Mouse (Mus musculus) stomach, embryonic 14.5 days (tissue): ENCODE measurements around the gene Sfxn5. TPM values are rescaled to one million over a fixed set of nuclear protein-coding genes. Genes with fewer than 3 reads are reported as not detected.
A peak's percentile ranks its signal among the peaks of the same experiment; 100 is the strongest.

Source experiments
- ATAC-seq: fragments of 200-750 bp; cut with Nextera tagmentation; 2 replicates; pipeline ENCODE4 v1.8.0; 2017; ENCODE audit warnings: low read depth, moderate TSS enrichment; ENCODE audit not compliant: insufficient number of reproducible peaks, insufficient read depth, low FRiP score
- H3K27ac ChIP-seq: fragments of 300-500 bp; sonication (generic); 2 replicates; pipeline ENCODE4 v1.5.1; 2014; ENCODE audit warnings: mild to moderate bottlenecking, low read length, moderate library complexity, mixed read lengths
- H3K27me3 ChIP-seq: fragments of 300-500 bp; sonication (generic); 2 replicates; pipeline ENCODE4 v1.6.1; 2014; ENCODE audit warnings: low read length, control low read depth, mixed read lengths; ENCODE audit not compliant: control insufficient read depth, insufficient read depth
- H3K36me3 ChIP-seq: fragments of 300-500 bp; sonication (generic); 2 replicates; pipeline ENCODE4 v1.6.1; 2014; ENCODE audit warnings: mild to moderate bottlenecking, control low read depth, low read length, moderate library complexity, mixed read lengths; ENCODE audit not compliant: control insufficient read depth, insufficient read depth
- H3K4me1 ChIP-seq: fragments of 300-500 bp; sonication (generic); 2 replicates; pipeline ENCODE4 v1.6.1; 2014; ENCODE audit warnings: low read length, control low read depth, mixed read lengths; ENCODE audit not compliant: control insufficient read depth, insufficient read depth
- H3K4me2 ChIP-seq: fragments of 300-500 bp; sonication (generic); replicated peaks from 2 replicates; pipeline ENCODE4 v1.6.1; 2014; ENCODE audit warnings: low read depth, low read length, control low read depth
- H3K4me3 ChIP-seq: fragments of 300-500 bp; sonication (generic); 2 replicates; pipeline ENCODE4 v1.5.1; 2014; ENCODE audit warnings: low read depth, low read length, control low read depth
- H3K9ac ChIP-seq: fragments of 300-500 bp; sonication (generic); replicated peaks from 2 replicates; pipeline ENCODE4 v1.6.1; 2014; ENCODE audit warnings: low read depth, mild to moderate bottlenecking, control low read depth, low read length, moderate library complexity, mixed read lengths
- H3K9me3 ChIP-seq: fragments of 300-500 bp; sonication (generic); 2 replicates; pipeline ENCODE4 v1.6.1; 2016; ENCODE audit warnings: low read depth, low read length, control low read depth; ENCODE audit not compliant: control insufficient read depth
- WGBS: fragments of 180-500 bp; shearing (Covaris S2); extraction: QIAGEN DNeasy Blood & Tissue Kit; methylation state at CpG from one replicate; pipeline ENCODE4 v1.1.7; 2014; 5-methylcytosine and 5-hydroxymethylcytosine counted together
- polyA plus RNA-seq: library from polyadenylated mRNA; unstranded; fragments of >200 nt; fragmentation: Nextera tagmentation; extraction: Ambion mirVana; gene quantifications from 2 replicates; pipeline ENCODE4 v1.2.1, GENCODE M21; 2014

Sfxn5 gene
- polyA plus RNA-seq, 1 experiment from 2014 or later, result 13.0 TPM

GRCm38 (mm10) chr6:85253994-85254541, 79.2 kb downstream of the Sfxn5 start:
- WGBS, result 61% methylated on average over 7 of the region's 7 CpGs
- ATAC-seq, result no peak; the same call in 1 of the 2 replicates
- no peak overlapping the region for H3K27ac ChIP-seq
- no peak overlapping the region for H3K4me2 ChIP-seq
- no peak overlapping the region for H3K9ac ChIP-seq
- no peaks in the 10 kb centered on the region for H3K36me3 ChIP-seq
- no peaks in the 10 kb centered on the region for H3K4me1 ChIP-seq
- no peaks in the 10 kb centered on the region for H3K27me3 ChIP-seq
- H3K9me3 ChIP-seq, result no peaks in the 10 kb centered on the region
- H3K4me3 ChIP-seq, result no peak overlapping the region

- no peak overlapping the region for H3K4me2 ChIP-seq
- no peak for ATAC-seq
- H3K4me3 ChIP-seq, result no peak overlapping the region
- no peaks in the 10 kb centered on the region for H3K27me3 ChIP-seq
- H3K9me3 ChIP-seq, result no peaks in the 10 kb centered on the region
- no peak overlapping the region for H3K27ac ChIP-seq
- no peak overlapping the region for H3K9ac ChIP-seq
- no peaks in the 10 kb centered on the region for H3K4me1 ChIP-seq
- WGBS, result 72% methylated on average over 3 of the region's 3 CpGs
- no peaks in the 10 kb centered on the region for H3K36me3 ChIP-seq
Observed at GRCm38 (mm10) chr6:85253275-85253674, 79.9 kb downstream of the Sfxn5 start.

- Histone ChIP-seq H3K27ac (no peak overlapping the region), H3K9ac (no peak overlapping the region), H3K36me3 (no peaks in the 10 kb centered on the region), H3K4me2 (no peak overlapping the region), H3K27me3 (no peaks in the 10 kb centered on the region), H3K4me3 (no peak overlapping the region), H3K4me1 (no peaks in the 10 kb centered on the region), H3K9me3 (no peaks in the 10 kb centered on the region)
- ATAC-seq, result no peak
- WGBS, result 72% methylated on average over 17 of the region's 17 CpGs
Observed at GRCm38 (mm10) chr6:85252251-85253058, 80.8 kb downstream of the Sfxn5 start.

DNA sequence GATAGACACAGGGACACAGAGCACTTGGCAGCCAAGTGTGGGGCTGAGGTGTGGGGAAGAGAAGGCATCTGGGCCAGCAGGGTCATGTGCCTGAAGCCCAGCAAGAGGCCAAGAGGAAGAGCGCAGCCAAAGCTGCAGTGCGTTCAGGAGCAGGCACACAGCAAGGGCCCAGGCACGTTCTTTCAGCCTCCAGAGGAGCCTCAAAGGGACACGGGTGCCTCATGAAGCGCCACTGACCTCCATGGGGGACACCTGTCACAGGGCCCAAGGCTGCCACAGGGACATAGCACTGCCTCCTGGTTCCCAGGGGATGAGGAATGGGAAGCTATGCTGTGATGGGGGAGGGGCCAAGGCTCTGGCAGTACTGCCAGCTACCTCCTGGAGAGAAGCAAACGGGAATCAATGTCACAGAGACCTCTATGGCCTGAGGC, 82.4 kb downstream of the Sfxn5 start:
- no peak overlapping the region for H3K4me2 ChIP-seq
- no peaks in the 10 kb centered on the region for H3K9me3 ChIP-seq
- no peaks in the 10 kb centered on the region for H3K36me3 ChIP-seq
- no peak overlapping the region for H3K4me3 ChIP-seq
- WGBS, result 43% methylated on average over 6 of the region's 6 CpGs
- no peak for ATAC-seq
- no peak overlapping the region for H3K27ac ChIP-seq
- no peaks in the 10 kb centered on the region for H3K4me1 ChIP-seq
- no peak overlapping the region for H3K9ac ChIP-seq
- no peaks in the 10 kb centered on the region for H3K27me3 ChIP-seq

- no peak overlapping the region for H3K27ac ChIP-seq
- no peaks in the 10 kb centered on the region for H3K4me1 ChIP-seq
- no peak for ATAC-seq
- H3K27me3 ChIP-seq, result no peaks in the 10 kb centered on the region
- no peak overlapping the region for H3K9ac ChIP-seq
- no peak overlapping the region for H3K4me2 ChIP-seq
- WGBS, result 84% methylated on average over 9 of the region's 9 CpGs
- H3K9me3 ChIP-seq, result no peaks in the 10 kb centered on the region
- H3K36me3 ChIP-seq, result no peaks in the 10 kb centered on the region
- H3K4me3 ChIP-seq, result no peak overlapping the region
Observed at GRCm38 (mm10) chr6:85249821-85250220, 83.4 kb downstream of the Sfxn5 start.

GRCm38 (mm10) chr6:85239044-85239489, 94.2 kb downstream of the Sfxn5 start:
- H3K36me3 ChIP-seq, result no peaks in the 10 kb centered on the region
- H3K27ac ChIP-seq, result no peak overlapping the region
- H3K4me2 ChIP-seq, result no peak overlapping the region
- 11% methylated on average over 4 of the region's 4 CpGs for WGBS
- no peaks in the 10 kb centered on the region for H3K27me3 ChIP-seq
- peak; percentile 57; the same call in 1 of the 2 replicates for ATAC-seq
- H3K4me1 ChIP-seq, result 0 out of 2 replicates have a peak, but pooled peaks cover 3% of the 10 kb centered on the region
- no peak overlapping the region for H3K4me3 ChIP-seq
- no peak overlapping the region for H3K9ac ChIP-seq
- H3K9me3 ChIP-seq, result no peaks in the 10 kb centered on the region

GRCm38 (mm10) chr6:85237595-85238337, 95.5 kb downstream of the Sfxn5 start:
- Histone ChIP-seq H3K27me3 (no peaks in the 10 kb centered on the region), H3K27ac (no peak overlapping the region), H3K9me3 (no peaks in the 10 kb centered on the region), H3K4me3 (no peak overlapping the region), H3K9ac (no peak overlapping the region), H3K4me2 (no peak overlapping the region), H3K36me3 (no peaks in the 10 kb centered on the region), H3K4me1 (peaks cover 6% of the 10 kb centered on the region; the same call in 1 of the 2 replicates)
- ATAC-seq, result no peak
- WGBS, result 63% methylated on average over 10 of the region's 10 CpGs

DNA sequence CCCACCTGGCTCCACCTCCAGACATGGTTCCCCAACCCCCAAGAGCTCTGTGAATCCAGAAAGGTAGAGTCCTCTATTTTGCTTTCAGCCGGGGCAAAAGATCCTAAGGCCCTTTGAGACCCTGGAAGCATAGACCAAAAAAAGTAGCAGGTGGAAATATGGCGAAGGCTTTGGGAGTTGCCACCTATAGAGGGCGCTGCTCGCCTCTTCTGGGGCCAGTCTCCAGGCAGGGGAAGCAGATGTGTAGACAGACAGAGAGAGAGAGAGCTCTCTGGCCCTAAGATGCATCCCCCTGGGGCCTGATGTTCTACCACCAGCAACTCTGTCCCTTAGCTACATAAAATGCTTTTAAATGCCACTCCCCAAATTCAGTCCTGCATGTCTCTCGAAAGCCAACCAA, 96.2 kb downstream of the Sfxn5 start:
- Histone ChIP-seq H3K4me1 (peaks cover 8% of the 10 kb centered on the region; the same call in 1 of the 2 replicates), H3K9me3 (no peaks in the 10 kb centered on the region), H3K36me3 (no peaks in the 10 kb centered on the region), H3K27ac (no peak overlapping the region), H3K4me2 (no peak overlapping the region), H3K27me3 (no peaks in the 10 kb centered on the region), H3K9ac (no peak overlapping the region), H3K4me3 (no peak overlapping the region)
- no peak for ATAC-seq
- WGBS, result 52% methylated on average over 5 of the region's 5 CpGs
